Mouse (Mus musculus) A20 (cell line): ENCODE measurements around the gene Taf11.
A peak's percentile ranks its signal among the peaks of the same experiment; 100 is the strongest.

ENCODE experiments used
- DNase-seq: peaks from one replicate; pipeline ENCODE4 v3.0.0-alpha.2; 2011; ENCODE audit warnings: low read depth, low spot score

The Taf11 gene

GRCm38 (mm10) chr17:27909622-27910500, at the start of gene Taf11:
Taf11 (minus strand) TSS chr17:27909844.
- no peak for DNase-seq

GRCm38 (mm10) chr17:27957649-27958048, 48.0 kb upstream of the Taf11 start:
- DNase-seq = no peak

GRCm38 (mm10) chr17:27954629-27955402, 45.2 kb upstream of the Taf11 start:
- DNase-seq = no peak

GRCm38 (mm10) chr17:27953136-27953535, 43.5 kb upstream of the Taf11 start:
- DNase-seq = no peak

GRCm38 (mm10) chr17:27947155-27947554, 37.5 kb upstream of the Taf11 start:
- DNase-seq = no peak

- no peak for DNase-seq
Measured at GRCm38 (mm10) chr17:27946371-27946770, 36.7 kb upstream of the Taf11 start.

- no peak for DNase-seq
Measured at GRCm38 (mm10) chr17:27945546-27946216, 36.0 kb upstream of the Taf11 start.

GRCm38 (mm10) chr17:27942131-27942530, 32.5 kb upstream of the Taf11 start:
- no peak for DNase-seq

GRCm38 (mm10) chr17:27941698-27942097, 32.1 kb upstream of the Taf11 start:
- DNase-seq = no peak

GRCm38 (mm10) chr17:27941178-27941577, 31.5 kb upstream of the Taf11 start:
- DNase-seq = no peak

GRCm38 (mm10) chr17:27940352-27940751, 30.7 kb upstream of the Taf11 start:
- DNase-seq = no peak

GRCm38 (mm10) chr17:27939028-27939427, 29.4 kb upstream of the Taf11 start:
- no peak for DNase-seq

GRCm38 (mm10) chr17:27938121-27938754, 28.6 kb upstream of the Taf11 start:
- no peak for DNase-seq

- DNase-seq = no peak
Measured at GRCm38 (mm10) chr17:27937054-27937615, 27.5 kb upstream of the Taf11 start.

GRCm38 (mm10) chr17:27935091-27935490, 25.4 kb upstream of the Taf11 start:
- no peak for DNase-seq

- DNase-seq = no peak
Measured at GRCm38 (mm10) chr17:27934136-27934910, 24.7 kb upstream of the Taf11 start.

GRCm38 (mm10) chr17:27931826-27932225, 22.2 kb upstream of the Taf11 start:
- no peak for DNase-seq

GRCm38 (mm10) chr17:27930291-27930690, 20.6 kb upstream of the Taf11 start:
- DNase-seq = no peak

GRCm38 (mm10) chr17:27925504-27925903, 15.9 kb upstream of the Taf11 start:
- DNase-seq = peak; percentile 12

GRCm38 (mm10) chr17:27925054-27925453, 15.4 kb upstream of the Taf11 start:
- no peak for DNase-seq
